Comparison of ENCODE assay signal across 8 mouse cellular contexts in the genomic region with DNA sequence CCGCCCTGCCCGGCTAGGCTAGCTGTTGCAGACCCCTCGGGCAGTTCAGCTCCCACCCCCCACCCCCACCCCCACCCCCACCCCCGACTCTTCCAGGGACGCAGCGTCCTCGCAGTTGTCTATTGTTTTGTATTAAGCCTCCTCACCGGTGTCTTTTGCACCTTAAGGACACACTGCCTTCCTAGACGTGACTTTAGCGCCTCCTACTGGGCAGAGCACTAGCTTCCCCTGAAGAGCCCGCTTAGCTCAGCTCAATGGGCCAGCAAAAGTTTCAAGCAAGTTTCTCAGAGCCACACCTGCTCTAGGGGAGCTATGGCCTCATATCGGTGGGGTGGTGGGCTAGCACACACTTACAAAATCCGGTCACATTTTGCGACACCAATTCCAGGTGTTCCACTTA. TPM values are rescaled to one million over a fixed set of nuclear protein-coding genes. Genes with fewer than 3 reads are reported as not detected.
DNase-seq lines count a peak whose midpoint lies in the region; ATAC-seq and TF ChIP-seq lines count a peak whose summit lies in the region.

No protein-coding gene starts in this region.

- H3K4me2 ChIP-seq in forebrain, postnatal 0 days (ENCODE audit: low read depth) = no peak overlapping the region
- no peak overlapping the region for H3K4me2 ChIP-seq in midbrain, embryonic 16.5 days (ENCODE audit: low read length)

- no peak overlapping the region for H3K27ac ChIP-seq in forebrain, postnatal 0 days (ENCODE audit: low read depth, low read length)
- H3K27ac ChIP-seq in midbrain, embryonic 16.5 days (ENCODE audit: low read length) = no peak overlapping the region

- no peak overlapping the region for H3K4me3 ChIP-seq in forebrain, postnatal 0 days (ENCODE audit: low read depth, low read length)
- no peak overlapping the region for H3K4me3 ChIP-seq in midbrain, embryonic 16.5 days (ENCODE audit: low read depth, low read length)

- no peaks in the 10 kb centered on the region for H3K9me3 ChIP-seq in forebrain, postnatal 0 days (ENCODE audit: low read length)
- no peaks in the 10 kb centered on the region for H3K9me3 ChIP-seq in midbrain, embryonic 16.5 days (replicated peaks; ENCODE audit: control insufficient read depth, low read length, poor library complexity, severe bottlenecking)

- H3K9ac ChIP-seq in forebrain, postnatal 0 days = no peak overlapping the region
- no peak overlapping the region for H3K9ac ChIP-seq in midbrain, embryonic 16.5 days (ENCODE audit: low read depth, low read length)

- no peaks in the 10 kb centered on the region for H3K36me3 ChIP-seq in forebrain, postnatal 0 days (ENCODE audit: insufficient read depth)
- no peaks in the 10 kb centered on the region for H3K36me3 ChIP-seq in midbrain, embryonic 16.5 days (ENCODE audit: control insufficient read depth, insufficient read depth, low read length)

- TF ChIP-seq CTCF in forebrain, postnatal 0 days (IDR thresholded peaks at IDR 0.05; ENCODE audit: low read depth) = peak; percentile 78

- H3K4me1 ChIP-seq in forebrain, postnatal 0 days (ENCODE audit: insufficient read depth) = no peaks in the 10 kb centered on the region
- H3K4me1 ChIP-seq in midbrain, embryonic 16.5 days (ENCODE audit: control insufficient read depth, insufficient read depth, low read length) = no peaks in the 10 kb centered on the region

- ATAC-seq in cerebellum, adult (ENCODE audit: insufficient number of reproducible peaks, low FRiP score, low TSS enrichment) = peak; percentile 49; the same call in 1 of the 2 replicates
- peak; percentile 37; the same call in 1 of the 2 replicates for ATAC-seq in forebrain, postnatal 0 days
- peak; percentile 72 for ATAC-seq in inflammation-experienced regulatory T-cells, adult 6 months
- ATAC-seq in midbrain, embryonic 16.5 days = peak; percentile 54; the same call in 1 of the 2 replicates

- 10% methylated on average over 14 of the region's 14 CpGs for WGBS in forebrain, postnatal 0 days
- WGBS in midbrain, embryonic 16.5 days = 7% methylated on average over 10 of the region's 14 CpGs

- peak; percentile 47 to 60 for DNase-seq in layer of hippocampus, adult 18-20 months (ENCODE audit: low spot score in 2 of 2)
- DNase-seq in layer of hippocampus, adult 9-11 months = no peak
- DNase-seq in forebrain, postnatal 0 days = peak; percentile 70
- peak; percentile 82 for DNase-seq in liver
- peak; percentile 64 to 67 for DNase-seq in spleen, postnatal 36 days (ENCODE audit: low spot score in 2 of 2)

- H3K27me3 ChIP-seq in forebrain, postnatal 0 days (ENCODE audit: insufficient read depth, low read length) = no peaks in the 10 kb centered on the region
- no peaks in the 10 kb centered on the region for H3K27me3 ChIP-seq in midbrain, embryonic 16.5 days (ENCODE audit: control insufficient read depth, insufficient read depth, low read depth, low read length)

RNA-seq across cellular contexts. Expression of a gene that starts 11.0 kb away (rescaled TPM):
- total RNA-seq in layer of hippocampus, adult 18-20 months (2021) = 100 to 1,000 TPM; 155 TPM
- 84.7 and 95.6 TPM in 2 replicates for total RNA-seq in forebrain, postnatal 0 days (2014; rRNA removed)
- polyA plus RNA-seq in forebrain, postnatal 0 days (2015; fragmentation: Nextera tagmentation; extraction: Ambion mirVana) = 64.8 and 78.8 TPM in 2 replicates
- 10 to 100 TPM; 48.9 to 55.5 (median 50.0) TPM for polyA plus RNA-seq in inflammation-experienced regulatory T-cells, adult 6 months (2017; shearing (Covaris generic))
- polyA plus RNA-seq in midbrain, embryonic 16.5 days (2015; fragmentation: Nextera tagmentation; extraction: Ambion mirVana) = 104 and 108 TPM in 2 replicates

RNA-seq across cellular contexts. Expression of a gene that starts 27.8 kb away (rescaled TPM):
- 10 to 100 TPM; 43.1 to 44.6 TPM for total RNA-seq in layer of hippocampus, adult 18-20 months (2021)
- total RNA-seq in forebrain, postnatal 0 days (2014; rRNA removed) = 2.7 and 3.3 TPM in 2 replicates
- 2.2 and 3.3 TPM in 2 replicates for polyA plus RNA-seq in forebrain, postnatal 0 days (2015; fragmentation: Nextera tagmentation; extraction: Ambion mirVana)
- 1 to 10 TPM; 6.4 to 7.0 (median 6.4) TPM for polyA plus RNA-seq in inflammation-experienced regulatory T-cells, adult 6 months (2017; shearing (Covaris generic))
- 3.7 and 4.3 TPM in 2 replicates for polyA plus RNA-seq in midbrain, embryonic 16.5 days (2015; fragmentation: Nextera tagmentation; extraction: Ambion mirVana)
